Mouse (Mus musculus) activated CD4-positive, CD25-positive, alpha-beta regulatory T cell, adult 9 weeks (primary cell): Measurements from ENCODE around the gene Gm9903. TPM values are rescaled to one million over a fixed set of nuclear protein-coding genes. Genes with fewer than 3 reads are reported as not detected.

ENCODE experiments used
- polyA plus RNA-seq: library from polyadenylated mRNA; unstranded; fragments of 100-300 nt; shearing (Covaris generic); gene quantifications from one replicate; pipeline ENCODE4 v1.2.1, GENCODE M21; 2017

The Gm9903 gene
- polyA plus RNA-seq = 0.88 TPM

DNA sequence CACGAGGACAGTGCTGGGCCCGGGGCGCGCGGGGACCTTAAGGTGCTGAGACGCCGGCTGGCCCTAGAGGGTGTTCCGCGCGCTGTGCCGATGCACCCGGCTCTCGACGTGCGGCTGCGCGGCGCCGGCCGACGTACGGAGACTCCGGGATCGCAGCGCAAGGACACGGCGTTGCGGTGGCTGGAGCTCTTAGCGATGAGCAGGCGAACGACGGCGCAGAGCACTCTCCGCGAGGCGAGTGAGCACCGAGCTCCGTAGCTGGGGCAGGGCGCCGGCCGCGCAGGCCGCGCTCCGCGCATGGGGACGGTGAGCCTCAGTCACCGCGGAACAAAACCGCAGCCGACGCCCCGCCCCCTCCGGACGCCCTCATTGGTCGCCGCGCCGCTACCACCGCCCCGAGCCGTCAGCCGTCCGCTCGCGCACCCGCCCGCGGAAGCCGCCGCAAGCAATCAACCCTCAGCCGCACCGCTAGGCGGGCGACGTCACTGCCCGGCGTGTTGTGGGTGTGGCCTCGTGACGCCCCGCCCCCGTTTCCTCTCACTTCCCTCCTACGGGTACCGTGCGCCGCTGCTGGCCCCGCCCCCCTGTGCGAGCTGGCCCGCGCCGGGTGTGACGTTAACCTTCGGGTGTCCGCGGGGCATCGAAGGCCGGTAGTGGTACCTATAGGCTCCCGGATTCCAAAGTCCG lies at the start of gene Gm9903, which contains the start of gene Fam53a:
Gene Gm9903, plus strand, starts transcription at position 625 of the 687 bp plus-strand sequence.
Gene Fam53a, minus strand, starts transcription at position 335 of the 687 bp plus-strand sequence.

DNA sequence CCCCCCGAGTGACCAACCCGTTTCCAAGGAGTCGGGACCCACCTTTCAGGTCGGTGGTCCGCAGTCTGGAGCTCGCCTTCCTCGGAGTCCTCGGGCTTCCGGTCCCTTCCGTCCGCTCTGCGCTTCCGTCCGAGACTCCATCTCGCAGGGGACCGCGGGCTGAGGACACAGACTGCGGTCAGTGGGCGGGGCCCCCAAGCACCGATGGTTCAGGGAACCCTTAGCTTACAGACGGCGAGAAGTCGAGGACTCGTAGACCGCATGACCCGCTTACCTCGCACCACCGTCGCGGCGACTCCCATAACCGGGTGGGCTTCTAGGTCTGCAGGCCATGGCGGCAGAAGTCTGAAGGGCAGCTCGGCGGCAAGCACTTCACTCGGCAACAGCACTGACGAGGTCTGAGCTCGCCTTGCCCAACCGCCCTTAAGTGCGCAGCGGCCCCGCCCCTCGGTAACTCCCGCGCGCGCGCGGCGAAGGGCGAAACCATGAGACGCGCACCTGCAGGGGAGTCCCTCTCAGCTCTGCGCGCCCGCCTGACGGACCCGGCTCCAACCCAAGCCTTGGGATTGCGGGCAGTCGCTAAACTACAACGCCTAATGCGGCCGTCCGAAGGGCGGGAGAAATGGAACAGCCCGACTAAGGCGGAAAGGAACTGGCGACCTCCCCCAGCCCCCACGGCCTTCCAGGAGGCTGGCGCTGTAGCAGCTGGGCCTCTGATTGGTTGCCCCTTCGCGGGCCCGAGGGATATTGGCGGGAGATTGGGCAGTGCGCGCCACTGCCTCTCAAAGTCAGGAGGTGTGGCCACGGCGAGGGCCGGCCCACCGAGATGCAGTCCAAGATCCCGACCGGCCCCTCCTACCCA lies 22.4 kb downstream of the Gm9903 start, which contains the start of gene Slbp:
Gene Slbp, minus strand, starts transcription at position 654 of the 862 bp plus-strand sequence.

GRCm38 (mm10) chr5:33657787-33658663 lies 28.3 kb downstream of the Gm9903 start, which contains the start of the genes Tacc3 and Tmem129:
Tacc3 (plus strand) TSS chr5:33658128.
Tmem129 (minus strand) TSS chr5:33658416.

Other genes starting within 250 kb of the Gm9903 start
- gene Nkx1-1, start 195.9 kb upstream of the Gm9903 start, polyA plus RNA-seq = not detected
- 30.6 TPM for gene Fam53a, start 290 bp upstream of the Gm9903 start, polyA plus RNA-seq
- 183 TPM for gene Slbp, start 22.6 kb downstream of the Gm9903 start, polyA plus RNA-seq
- 26.2 TPM for gene Tacc3, start 28.2 kb downstream of the Gm9903 start, polyA plus RNA-seq
- 40.0 TPM for gene Tmem129, start 28.5 kb downstream of the Gm9903 start, polyA plus RNA-seq
- 0.13 TPM for gene Fgfr3, start 91.7 kb downstream of the Gm9903 start, polyA plus RNA-seq
- 29.9 TPM for gene Letm1, start 152.9 kb downstream of the Gm9903 start, polyA plus RNA-seq
- gene Nsd2, start 190.8 kb downstream of the Gm9903 start, polyA plus RNA-seq = 7.8 TPM